ENCODE assay signal across 11 mouse cellular contexts in the genomic region with DNA sequence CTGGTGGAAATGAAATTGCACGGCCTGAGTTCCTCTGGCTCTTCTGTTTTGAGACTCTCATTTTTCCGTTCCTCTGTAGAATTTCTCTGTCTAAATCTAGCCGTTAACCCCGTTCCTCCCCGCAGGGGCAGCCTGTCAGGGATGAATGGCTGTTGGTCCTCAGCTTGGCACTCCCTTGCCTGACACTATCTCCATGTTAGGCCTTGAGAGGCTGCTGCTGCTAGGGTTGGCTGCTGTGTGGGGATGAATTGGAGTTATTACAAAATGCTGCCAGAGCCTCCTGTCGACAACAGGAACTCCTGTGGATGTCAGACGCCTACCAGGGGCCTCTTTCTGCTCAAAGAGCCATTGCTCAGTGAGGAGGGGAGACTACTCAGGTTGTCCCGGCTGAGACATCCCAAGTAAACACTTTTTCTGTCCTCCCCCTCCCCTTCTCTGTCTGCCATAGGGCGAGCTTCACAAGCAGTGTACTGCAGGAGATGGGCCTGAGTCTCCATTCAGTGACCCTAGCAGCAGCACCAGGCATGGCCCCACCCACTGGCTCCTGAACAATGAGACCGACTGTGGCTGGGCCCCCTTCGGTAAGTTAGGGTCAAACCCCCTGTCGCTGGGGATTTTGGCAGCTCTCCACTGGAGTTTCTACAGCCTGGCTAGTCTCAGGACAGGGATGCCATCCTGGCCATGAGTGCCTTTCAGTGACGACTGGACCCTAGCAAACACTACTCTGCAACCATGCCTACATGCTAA. TPM values are rescaled to one million over a fixed set of nuclear protein-coding genes. Genes with fewer than 3 reads are reported as not detected.
DNase-seq lines count a peak whose midpoint lies in the region; ATAC-seq and TF ChIP-seq lines count a peak whose summit lies in the region.
"Had no signal": no experiment of that assay in that cellular context is flagged by ENCODE, and none has a peak within 500 bp of the region (broad histone marks: within the 10 kb centered on the region; RNA-seq: fewer than 3 reads in every experiment).

No protein-coding gene starts in this region.

- H3K36me3 ChIP-seq in lung, postnatal 0 days (ENCODE audit: insufficient read depth, low read length): no peaks in the 10 kb centered on the region
- H3K36me3 ChIP-seq in hindbrain, postnatal 0 days (ENCODE audit: insufficient read depth, low read length): no peaks in the 10 kb centered on the region
- no peaks in the 10 kb centered on the region for H3K36me3 ChIP-seq in stomach, embryonic 15.5 days

- no peak overlapping the region for H3K4me2 ChIP-seq in lung, postnatal 0 days (replicated peaks; ENCODE audit: low read depth, low read length)
- no peak overlapping the region for H3K4me2 ChIP-seq in hindbrain, postnatal 0 days (ENCODE audit: low read depth, low read length)
- no peak overlapping the region for H3K4me2 ChIP-seq in stomach, embryonic 15.5 days

- no peak overlapping the region for H3K9ac ChIP-seq in lung, postnatal 0 days (replicated peaks; ENCODE audit: low read depth)
- H3K9ac ChIP-seq in hindbrain, postnatal 0 days (replicated peaks; ENCODE audit: low read length): 0 out of 2 replicates have a peak overlapping the region, but pooled peaks have one; percentile 9
- H3K9ac ChIP-seq in stomach, embryonic 15.5 days: no peak overlapping the region

- no peak overlapping the region for H3K4me3 ChIP-seq in lung, postnatal 0 days (ENCODE audit: low read depth, low read length)
- no peak overlapping the region for H3K4me3 ChIP-seq in lung, adult 2 months (replicated peaks; ENCODE audit: extremely low read depth, low read depth, low read length)
- H3K4me3 ChIP-seq in hindbrain, postnatal 0 days (ENCODE audit: low read length): no peak overlapping the region
- no peak overlapping the region for H3K4me3 ChIP-seq in stomach, embryonic 15.5 days (replicated peaks)
- H3K4me3 ChIP-seq: myocyte had no signal

- no peak; the same call in 1 of the 2 replicates for ATAC-seq in lung, postnatal 0 days
- ATAC-seq in hindbrain, postnatal 0 days: peak; percentile 61; the same call in 1 of the 2 replicates
- ATAC-seq in stomach, embryonic 15.5 days (ENCODE audit: insufficient read depth, low FRiP score, low read depth): no peak

- TF ChIP-seq EP300 in lung, postnatal 0 days (IDR thresholded peaks at IDR 0.05): no peak

- no peaks in the 10 kb centered on the region for H3K9me3 ChIP-seq in lung, postnatal 0 days (ENCODE audit: low read length)
- H3K9me3 ChIP-seq in hindbrain, postnatal 0 days (ENCODE audit: low read length): no peaks in the 10 kb centered on the region
- no peaks in the 10 kb centered on the region for H3K9me3 ChIP-seq in stomach, embryonic 15.5 days

- no peak for TF ChIP-seq CTCF in lung, postnatal 0 days (IDR thresholded peaks at IDR 0.05)
- TF ChIP-seq CTCF in lung, adult 2 months (IDR thresholded peaks at IDR 0.05; ENCODE audit: insufficient read depth, low read length): no peak
- no peak for TF ChIP-seq CTCF in hindbrain, postnatal 0 days (IDR thresholded peaks at IDR 0.05; ENCODE audit: low read depth)

- peak; percentile 30 to 69 for DNase-seq in adrenal gland, adult (ENCODE audit: inconsistent age in 2 of 2, low spot score in 1 of 2)
- DNase-seq in adrenal gland, postnatal 25 days: no peak
- DNase-seq in lung, postnatal 0 days (ENCODE audit: low spot score): peak; percentile 29
- DNase-seq in lung, adult 2 months: no peak
- DNase-seq in hindbrain, postnatal 0 days (ENCODE audit: low spot score): peak; percentile 54
- no peak for DNase-seq in urinary bladder, postnatal 36 days (ENCODE audit: low spot score in 2 of 2)
- no peak for DNase-seq in layer of hippocampus, postnatal 25 days (ENCODE audit: extremely low spot score in 1 of 2, low spot score in 1 of 2)
- DNase-seq: lung, adult 18-20 months; thymus, postnatal 4 days had no signal

- no peak for TF ChIP-seq POLR2A in lung, adult 2 months (IDR thresholded peaks at IDR 0.05; ENCODE audit: borderline replicate concordance, extremely low read depth, low read depth, low read length)

- no peaks in the 10 kb centered on the region for H3K27me3 ChIP-seq in lung, postnatal 0 days (replicated peaks; ENCODE audit: insufficient read depth, low read length)
- no peaks in the 10 kb centered on the region for H3K27me3 ChIP-seq in hindbrain, postnatal 0 days (ENCODE audit: insufficient read depth, low read length)
- no peaks in the 10 kb centered on the region for H3K27me3 ChIP-seq in stomach, embryonic 15.5 days (replicated peaks)

- no peaks in the 10 kb centered on the region; the same call in 1 of the 2 replicates for H3K4me1 ChIP-seq in lung, postnatal 0 days (ENCODE audit: insufficient read depth, low read depth, low read length)
- peaks cover 5% of the 10 kb centered on the region; the same call in 1 of the 2 replicates for H3K4me1 ChIP-seq in lung, adult 2 months (ENCODE audit: control insufficient read depth, insufficient read depth, low read length)
- H3K4me1 ChIP-seq in hindbrain, postnatal 0 days (ENCODE audit: insufficient read depth, low read length): peaks cover 8% of the 10 kb centered on the region; the same call in 1 of the 2 replicates
- H3K4me1 ChIP-seq in stomach, embryonic 15.5 days: peaks cover 18% of the 10 kb centered on the region

- H3K27ac ChIP-seq in lung, postnatal 0 days (ENCODE audit: low read length): peak overlapping the region; percentile 78
- peak overlapping the region; percentile 48; the same call in 1 of the 2 replicates for H3K27ac ChIP-seq in hindbrain, postnatal 0 days
- H3K27ac ChIP-seq in stomach, embryonic 15.5 days: 0 out of 2 replicates have a peak overlapping the region, but pooled peaks have one; percentile 21

- WGBS in lung, postnatal 0 days: 28% methylated on average over 13 of the region's 13 CpGs
- WGBS in lung, adult 2 months: 43% methylated on average over 13 of the region's 13 CpGs
- 16% methylated on average over 13 of the region's 13 CpGs for WGBS in hindbrain, postnatal 0 days
- WGBS in stomach, embryonic 15.5 days: 42% methylated on average over 13 of the region's 13 CpGs

RNA-seq across cellular contexts. Expression of gene Slc37a1, which starts 28.6 kb away (rescaled TPM):
- total RNA-seq in adrenal gland, postnatal 25 days (2021): 15.5 and 16.3 TPM in 2 replicates
- 25.2 and 33.9 TPM in 2 replicates for polyA plus RNA-seq in lung, postnatal 0 days (2015; fragmentation: Nextera tagmentation; extraction: Ambion mirVana)
- 51.1 and 54.3 TPM in 2 replicates for polyA plus RNA-seq in lung, adult 2 months (2012; rRNA removed)
- 8.8 and 10.7 TPM in 2 replicates for total RNA-seq in hindbrain, postnatal 0 days (2014; rRNA removed)
- 5.7 and 6.8 TPM in 2 replicates for polyA plus RNA-seq in hindbrain, postnatal 0 days (2015; fragmentation: Nextera tagmentation; extraction: Ambion mirVana)
- polyA plus RNA-seq in stomach, embryonic 15.5 days (2015; fragmentation: Nextera tagmentation; extraction: Ambion mirVana): 12.7 and 14.9 TPM in 2 replicates
- total RNA-seq in layer of hippocampus, postnatal 25 days (2021): 1 to 10 TPM; 5.5 to 8.0 TPM

RNA-seq across cellular contexts. Expression of gene Rsph1, which starts 38.0 kb away (rescaled TPM):
- 4.3 and 6.4 TPM in 2 replicates for total RNA-seq in adrenal gland, postnatal 25 days (2021)
- 21.4 and 25.2 TPM in 2 replicates for polyA plus RNA-seq in lung, postnatal 0 days (2015; fragmentation: Nextera tagmentation; extraction: Ambion mirVana)
- 6.9 and 11.7 TPM in 2 replicates for polyA plus RNA-seq in lung, adult 2 months (2012; rRNA removed)
- 0.50 and 1.3 TPM in 2 replicates for total RNA-seq in hindbrain, postnatal 0 days (2014; rRNA removed)
- polyA plus RNA-seq in hindbrain, postnatal 0 days (2015; fragmentation: Nextera tagmentation; extraction: Ambion mirVana): 8.9 TPM in 2 replicates
- 1.6 and 2.1 TPM in 2 replicates for polyA plus RNA-seq in stomach, embryonic 15.5 days (2015; fragmentation: Nextera tagmentation; extraction: Ambion mirVana)
- total RNA-seq in layer of hippocampus, postnatal 25 days (2021): 10 to 100 TPM; 13.8 to 14.2 TPM

Comparison
In these comparisons a context has a peak if more than half of its experiments do, and no peak if none do; other contexts are left out.
1. DNase-seq: peak in adrenal gland, adult (2 of 2), lung, postnatal 0 days (single experiment) and hindbrain, postnatal 0 days (single experiment); none in adrenal gland, postnatal 25 days (single experiment), lung, adult 2 months (single experiment), urinary bladder, postnatal 36 days (0 of 2) and layer of hippocampus, postnatal 25 days (0 of 2).
2. H3K27ac ChIP-seq: peak in every context shown above with its lines; median percentile 78 in lung, postnatal 0 days; 48 in hindbrain, postnatal 0 days; 21 in stomach, embryonic 15.5 days.